Mouse (Mus musculus) CD8-positive naive resting alpha-beta T cell, adult 57 days (primary cell): ENCODE measurements around the gene Btbd35f12. TPM values are rescaled to one million over a fixed set of nuclear protein-coding genes. Genes with fewer than 3 reads are reported as not detected.

ENCODE experiments used
- total RNA-seq: library from RNA; stranded (reverse); gene quantifications from one replicate; pipeline ENCODE4 v1.2.4, GENCODE M21; 2023

Gene Btbd35f12
- not detected for total RNA-seq

DNA sequence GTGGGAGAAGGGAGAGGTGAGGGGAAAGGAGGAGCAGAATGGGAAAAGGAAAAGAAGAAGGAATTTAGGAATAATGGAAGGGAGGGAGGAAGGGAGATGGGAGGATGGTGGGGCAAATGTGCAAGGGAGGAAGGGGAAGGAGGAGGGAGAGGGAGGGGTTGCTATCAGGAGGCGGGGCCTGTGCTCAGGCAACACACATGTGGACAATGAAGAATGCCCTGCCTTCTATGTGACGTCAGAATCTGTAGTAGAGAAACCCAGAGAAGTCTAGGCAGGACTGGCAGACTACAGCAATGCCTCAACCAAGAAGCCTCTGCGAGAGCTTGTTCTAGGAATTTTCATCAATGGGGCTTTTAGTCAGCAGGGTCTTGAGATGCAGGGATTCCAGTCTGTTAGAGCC, at the start of gene Btbd35f12:
TSS of gene Btbd35f12 (plus strand) at position 301 of the 400 bp plus-strand sequence.

Other genes starting within 250 kb of the Btbd35f12 start
- not detected for gene Spin2-ps6, start 78.5 kb upstream of the Btbd35f12 start, total RNA-seq